Mouse (Mus musculus) CD8-positive naive resting alpha-beta T cell, adult 57 days (primary cell): ENCODE results near the gene Klhl20. TPM values are rescaled to one million over a fixed set of nuclear protein-coding genes. Genes with fewer than 3 reads are reported as not detected.

Source experiments
- total RNA-seq: library from RNA; stranded (reverse); gene quantifications from one replicate; pipeline ENCODE4 v1.2.4, GENCODE M21; 2023

The Klhl20 gene
- 25.8 TPM for total RNA-seq

GRCm38 (mm10) chr1:161130726-161131664 lies at the start of gene Klhl20:
Gene Klhl20 (minus strand): TSS chr1:161131511.

GRCm38 (mm10) chr1:161159214-161159613 lies 27.9 kb upstream of the Klhl20 start, which contains the start of gene Tex50:
Gene Tex50 (minus strand): TSS chr1:161159314.

GRCm38 (mm10) chr1:161142531-161143159 lies 11.3 kb upstream of the Klhl20 start, which contains the start of gene Ankrd45:
Gene Ankrd45 (plus strand): TSS chr1:161142691.

GRCm38 (mm10) chr1:161070352-161071271 lies 60.7 kb downstream of the Klhl20 start, which contains the start of the genes Dars2 and Cenpl:
Gene Dars2 (minus strand): TSS chr1:161070658.
Gene Cenpl (plus strand): TSS chr1:161070713.

Other genes starting within 250 kb of the Klhl20 start
- gene Rc3h1, start 225.1 kb downstream of the Klhl20 start, total RNA-seq, result 75.6 TPM
- gene Serpinc1, start 152.9 kb downstream of the Klhl20 start, total RNA-seq, result 5.1 TPM
- 33.4 TPM for gene Zbtb37, start 96.7 kb downstream of the Klhl20 start, total RNA-seq
- 14.5 TPM for gene Dars2, start 60.9 kb downstream of the Klhl20 start, total RNA-seq
- gene Cenpl, start 60.8 kb downstream of the Klhl20 start, total RNA-seq, result 8.7 TPM
- gene Ankrd45, start 11.2 kb upstream of the Klhl20 start, total RNA-seq, result not detected
- not detected for gene Tex50, start 27.8 kb upstream of the Klhl20 start, total RNA-seq
- gene Prdx6, start 119.7 kb upstream of the Klhl20 start, total RNA-seq, result 389 TPM